Mouse (Mus musculus) stomach, postnatal 0 days (tissue): ENCODE results near the gene Wdsub1.

ENCODE experiments used
- CTCF ChIP-seq: IDR thresholded peaks from 2 replicates; pipeline ENCODE4 v1.5.1; 2016; ENCODE audit warnings: antibody characterized with exemption, low read depth, mild to moderate bottlenecking, moderate library complexity
- EP300 ChIP-seq: optimal IDR thresholded peaks from 2 replicates; pipeline ENCODE3; 2016; ENCODE audit warnings: antibody characterized with exemption

- TF ChIP-seq CTCF (no peak), EP300 (no peak)
These were observed 4.2 kb downstream of the Wdsub1 start for GRCm38 (mm10) chr2:59878221-59878620.
